Mouse (Mus musculus) brain, adult 10 weeks (tissue): ENCODE data around the gene H60c. TPM values are rescaled to one million over a fixed set of nuclear protein-coding genes. Genes with fewer than 3 reads are reported as not detected.

Experiments used
- polyA plus RNA-seq: library from polyadenylated mRNA; stranded (reverse); fragments of 350-450 nt; fragmentation: Illumina TruSeq; extraction: RNeasy Lipid Tissue Mini Kit (QIAGEN cat#74804); gene quantifications from one replicate; pipeline ENCODE4 v1.2.3, GENCODE M21; 2015; ENCODE audit warnings: low read depth, low replicate concordance

H60c gene
- not detected for polyA plus RNA-seq

GRCm38 (mm10) chr10:3267671-3268070 lies at the start of gene H60c:
Gene H60c, minus strand, starts transcription at chr10:3267771.

Other genes starting within 250 kb of the H60c start
- 18.7 TPM for gene Ppp1r14c, start 98.3 kb upstream of the H60c start, polyA plus RNA-seq